Mouse (Mus musculus) neural tube, embryonic 11.5 days (tissue): ENCODE data around the gene Pimreg. TPM values are rescaled to one million over a fixed set of nuclear protein-coding genes. Genes with fewer than 3 reads are reported as not detected.

Experiments
- ATAC-seq: fragments of 200-750 bp; cut with Nextera tagmentation; 2 replicates; pipeline ENCODE4 v1.8.0; 2017; ENCODE audit warnings: moderate number of reproducible peaks, mild to moderate bottlenecking, moderate TSS enrichment, moderate library complexity; ENCODE audit not compliant: insufficient read depth, low FRiP score, low TSS enrichment
- DNase-seq: peaks from one replicate; pipeline ENCODE4 v3.0.0-alpha.2; 2015; ENCODE audit warnings: low spot score
- H3K27ac ChIP-seq: fragments of 300-500 bp; sonication (generic); 2 replicates; pipeline ENCODE4 v1.5.1; 2014; ENCODE audit warnings: low read depth, mild to moderate bottlenecking, low read length
- H3K27me3 ChIP-seq: fragments of 300-500 bp; sonication (generic); 2 replicates; pipeline ENCODE4 v1.6.1; 2014; ENCODE audit warnings: mild to moderate bottlenecking, low read length, mixed read lengths; ENCODE audit not compliant: control insufficient read depth, insufficient read depth
- H3K36me3 ChIP-seq: fragments of 300-500 bp; sonication (generic); 2 replicates; pipeline ENCODE4 v1.6.1; 2014; ENCODE audit warnings: mild to moderate bottlenecking, low read length, moderate library complexity, mixed read lengths; ENCODE audit not compliant: control insufficient read depth, insufficient read depth
- H3K4me1 ChIP-seq: fragments of 300-500 bp; sonication (generic); 2 replicates; pipeline ENCODE4 v1.6.1; 2014; ENCODE audit warnings: low read length, mixed read lengths; ENCODE audit not compliant: control insufficient read depth, insufficient read depth
- H3K4me2 ChIP-seq: fragments of 300-500 bp; sonication (generic); 2 replicates; pipeline ENCODE4 v1.6.1; 2014; ENCODE audit warnings: low read depth, mild to moderate bottlenecking, moderate library complexity
- H3K4me3 ChIP-seq: fragments of 300-500 bp; sonication (generic); 2 replicates; pipeline ENCODE4 v1.5.1; 2014; ENCODE audit warnings: low read depth, low read length
- H3K9ac ChIP-seq: fragments of 300-500 bp; sonication (generic); 2 replicates; pipeline ENCODE4 v1.6.1; 2014; ENCODE audit warnings: mild to moderate bottlenecking, low read length
- H3K9me3 ChIP-seq: fragments of 300-500 bp; sonication (generic); 2 replicates; pipeline ENCODE4 v1.6.1; 2016; ENCODE audit warnings: low read length; ENCODE audit not compliant: control insufficient read depth
- WGBS: fragments of 180-500 bp; shearing (Covaris S2); extraction: QIAGEN DNeasy Blood & Tissue Kit; methylation state at CpG from one replicate; pipeline ENCODE4 v1.1.7; 2014; 5-methylcytosine and 5-hydroxymethylcytosine counted together
- polyA plus RNA-seq: library from polyadenylated mRNA; unstranded; fragments of >200 nt; fragmentation: Nextera tagmentation; extraction: Ambion mirVana; gene quantifications from 2 replicates; pipeline ENCODE4 v1.2.1, GENCODE M21; 2014

Pimreg gene
- polyA plus RNA-seq, 1 experiment from 2014 or later = 158 TPM

DNA sequence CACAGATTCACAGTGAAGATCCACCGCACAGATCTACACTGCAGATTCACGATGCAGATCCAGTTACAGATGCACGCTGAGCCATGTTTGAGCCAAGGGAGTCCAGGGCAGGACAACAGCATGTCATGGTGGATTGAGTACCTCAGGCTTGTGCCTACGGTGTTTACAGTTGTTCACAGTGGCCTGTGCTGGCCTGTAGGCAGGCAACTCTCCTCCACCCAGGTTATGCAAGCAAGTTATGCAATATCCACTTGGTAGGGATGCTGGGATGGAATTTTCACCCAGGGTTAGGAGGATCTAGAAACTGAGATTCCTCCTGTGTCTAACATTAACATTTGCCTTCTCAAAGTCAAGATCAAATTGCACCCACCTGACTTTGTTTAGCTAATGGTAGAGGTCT lies 40.8 kb downstream of the Pimreg start:
- WGBS = 95% methylated on average over 4 of the region's 4 CpGs
- Histone ChIP-seq H3K9me3 (no peaks in the 10 kb centered on the region), H3K4me3 (no peak overlapping the region), H3K9ac (no peak overlapping the region), H3K36me3 (no peaks in the 10 kb centered on the region), H3K27ac (no peak overlapping the region), H3K27me3 (no peaks in the 10 kb centered on the region), H3K4me1 (0 out of 2 replicates have a peak, but pooled peaks cover 3% of the 10 kb centered on the region), H3K4me2 (no peak overlapping the region)
- DNase-seq (no peak), ATAC-seq (no peak)

DNA sequence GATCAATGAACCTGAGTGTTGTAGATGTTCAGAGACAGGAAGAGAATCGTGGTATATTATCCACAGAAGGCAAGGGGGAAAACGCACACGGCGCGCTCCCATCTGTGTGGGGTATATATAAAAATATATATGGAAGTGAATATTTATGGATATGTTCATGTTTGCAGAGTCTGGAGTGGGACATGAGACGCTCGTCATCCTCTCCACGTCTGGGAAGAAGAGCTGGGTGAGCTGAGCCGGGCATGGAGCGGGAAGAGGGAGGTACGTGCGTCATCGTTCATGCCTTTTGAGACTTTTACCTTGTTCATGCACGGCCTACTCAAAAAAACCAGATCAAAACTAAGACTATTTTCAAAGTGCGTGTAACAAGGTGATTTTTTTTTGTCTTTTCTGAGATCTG lies 42.5 kb downstream of the Pimreg start:
- no peaks in the 10 kb centered on the region for H3K9me3 ChIP-seq
- ATAC-seq (no peak), DNase-seq (no peak)
- 0 out of 2 replicates have a peak, but pooled peaks cover 3% of the 10 kb centered on the region for H3K4me1 ChIP-seq
- no peak overlapping the region for H3K9ac ChIP-seq
- no peak overlapping the region for H3K27ac ChIP-seq
- no peaks in the 10 kb centered on the region for H3K36me3 ChIP-seq
- no peak overlapping the region for H3K4me3 ChIP-seq
- H3K27me3 ChIP-seq = no peaks in the 10 kb centered on the region
- WGBS = 94% methylated on average over 15 of the region's 15 CpGs
- H3K4me2 ChIP-seq = no peak overlapping the region

DNA sequence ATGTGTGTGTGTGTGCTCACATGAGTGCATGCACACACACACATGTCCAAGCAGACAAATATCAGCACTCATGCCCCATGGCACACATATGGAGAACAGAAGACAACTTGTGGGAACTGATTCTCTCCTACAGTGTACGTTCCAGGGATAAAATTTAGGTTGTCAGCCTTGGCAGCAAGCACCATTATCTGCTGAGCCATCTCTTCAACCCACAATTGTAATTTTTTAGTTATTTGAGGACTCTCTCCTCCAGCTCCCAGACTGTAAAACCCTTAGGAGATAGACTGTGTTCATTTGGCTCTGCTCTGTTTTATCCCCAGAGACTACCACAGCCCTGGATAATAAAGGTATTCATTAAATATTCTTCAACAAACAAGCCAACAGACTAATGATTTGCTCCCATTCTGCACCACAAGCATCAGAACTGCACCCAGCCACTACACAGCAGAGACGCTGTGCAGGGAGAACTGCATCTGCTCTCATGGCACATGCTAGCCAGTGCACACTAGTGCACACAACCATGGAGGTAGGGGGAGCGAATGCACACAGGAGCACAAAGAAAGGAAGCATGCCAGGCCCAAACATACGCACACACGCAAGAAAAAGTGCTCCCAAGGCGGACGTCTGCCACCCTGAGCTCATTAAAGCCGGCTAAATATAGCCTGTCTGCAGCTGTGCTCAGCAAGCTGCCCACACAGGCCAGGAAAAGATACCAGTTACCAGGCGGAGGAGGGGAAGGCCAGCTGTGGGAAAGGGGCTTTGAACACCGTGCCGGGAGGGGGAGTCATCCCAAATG lies 44.6 kb downstream of the Pimreg start:
- 0 out of 2 replicates have a peak, but pooled peaks cover 3% of the 10 kb centered on the region for H3K4me1 ChIP-seq
- 0 out of 2 replicates have a peak overlapping the region, but pooled peaks have one; percentile 24 for H3K9ac ChIP-seq
- H3K4me3 ChIP-seq = no peak overlapping the region
- WGBS = 52% methylated on average over 11 of the region's 11 CpGs
- 0 out of 2 replicates have a peak overlapping the region, but pooled peaks have one; percentile 46 for H3K27ac ChIP-seq
- ATAC-seq (no peak), DNase-seq (peak; percentile 29)
- no peak overlapping the region for H3K4me2 ChIP-seq
- no peaks in the 10 kb centered on the region for H3K27me3 ChIP-seq
- H3K9me3 ChIP-seq = no peaks in the 10 kb centered on the region
- no peaks in the 10 kb centered on the region for H3K36me3 ChIP-seq

DNA sequence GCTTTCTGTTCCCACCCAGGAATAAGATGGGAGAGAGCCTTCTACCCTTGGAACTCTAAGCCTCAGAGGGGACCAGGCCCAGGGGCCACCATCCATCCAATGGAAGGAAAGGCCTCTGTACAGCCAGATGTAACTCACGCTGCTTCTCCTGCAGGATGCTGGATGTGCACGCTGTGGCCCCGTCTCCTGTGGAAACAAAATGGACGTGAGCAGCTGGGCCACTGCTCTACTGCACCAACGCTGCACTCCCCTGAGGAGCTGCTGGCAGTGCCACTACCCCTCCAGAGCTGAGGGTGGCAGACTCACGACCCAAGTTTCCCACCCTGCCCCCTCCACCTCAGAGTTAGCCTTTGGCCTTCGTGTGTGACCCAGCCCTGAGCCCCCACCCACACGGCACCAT lies 50.6 kb downstream of the Pimreg start:
- no peaks in the 10 kb centered on the region for H3K4me1 ChIP-seq
- H3K27me3 ChIP-seq = no peaks in the 10 kb centered on the region
- WGBS = 77% methylated on average over 8 of the region's 8 CpGs
- H3K4me2 ChIP-seq = no peak overlapping the region
- ATAC-seq (no peak), DNase-seq (no peak)
- no peak overlapping the region for H3K27ac ChIP-seq
- no peak overlapping the region; the same call in 1 of the 2 replicates for H3K9ac ChIP-seq
- no peaks in the 10 kb centered on the region for H3K36me3 ChIP-seq
- H3K4me3 ChIP-seq = no peak overlapping the region
- H3K9me3 ChIP-seq = no peaks in the 10 kb centered on the region

DNA sequence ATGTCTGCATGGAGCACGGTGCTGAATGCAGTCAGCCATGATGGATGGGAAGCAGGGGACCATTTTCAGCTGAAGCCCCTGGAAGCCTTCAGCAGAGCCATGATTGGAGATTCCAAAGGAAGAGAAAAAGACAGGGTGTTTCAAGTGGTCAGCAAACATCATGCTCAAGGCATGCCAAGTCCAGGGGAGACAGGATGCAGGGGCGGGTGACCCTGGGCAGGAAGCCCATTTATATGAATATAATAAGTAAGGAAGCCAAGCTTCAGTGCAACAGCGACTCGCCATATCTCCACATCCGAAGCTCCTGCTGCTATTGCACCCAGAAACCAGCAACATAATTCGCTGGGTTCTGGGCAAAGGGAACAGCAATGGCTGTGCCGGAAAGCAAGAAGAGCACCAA lies 52.6 kb downstream of the Pimreg start:
- no peak overlapping the region for H3K9ac ChIP-seq
- ATAC-seq = no peak
- no peak overlapping the region for H3K27ac ChIP-seq
- 84% methylated on average over 7 of the region's 7 CpGs for WGBS
- no peak for DNase-seq
- H3K9me3 ChIP-seq = no peaks in the 10 kb centered on the region
- H3K4me2 ChIP-seq = no peak overlapping the region
- H3K27me3 ChIP-seq = no peaks in the 10 kb centered on the region
- H3K4me3 ChIP-seq = no peak overlapping the region
- no peaks in the 10 kb centered on the region for H3K36me3 ChIP-seq
- no peaks in the 10 kb centered on the region for H3K4me1 ChIP-seq

DNA sequence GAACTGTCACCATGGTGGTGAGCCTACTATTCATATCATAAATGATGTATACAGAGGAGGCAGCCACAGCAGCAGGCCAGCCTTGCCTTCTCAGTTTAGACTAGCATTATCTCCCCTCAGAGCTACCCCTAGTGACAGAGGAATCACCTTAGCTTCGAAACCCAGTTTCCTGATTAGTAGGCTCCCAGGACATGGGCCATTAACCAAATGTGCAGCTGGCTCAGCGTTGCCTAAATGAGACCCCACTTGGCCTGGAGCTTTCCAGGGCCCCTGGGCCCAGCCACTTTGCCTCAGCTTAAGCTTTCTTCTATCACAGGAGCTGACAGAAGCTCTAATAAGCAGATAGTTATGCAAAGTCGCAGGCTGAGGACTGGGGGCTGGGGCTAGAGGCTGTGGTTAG lies 54.2 kb downstream of the Pimreg start:
- no peak overlapping the region for H3K27ac ChIP-seq
- WGBS = 35% methylated on average over 3 of the region's 3 CpGs

More for the DNA sequence above, 54.2 kb downstream of the Pimreg start:
- Histone ChIP-seq H3K36me3 (no peaks in the 10 kb centered on the region), H3K9me3 (no peaks in the 10 kb centered on the region), H3K4me3 (no peak overlapping the region), H3K4me1 (no peaks in the 10 kb centered on the region), H3K27me3 (no peaks in the 10 kb centered on the region), H3K4me2 (no peak overlapping the region), H3K9ac (no peak overlapping the region)
- no peak for DNase-seq
- no peak for ATAC-seq

Other genes with a start within 250 kb of the Pimreg start
- gene Aipl1, start 4.5 kb upstream of the Pimreg start, polyA plus RNA-seq = 0.09 and 0.23 TPM in 2 replicates
- gene Pitpnm3, start 93.7 kb downstream of the Pimreg start, polyA plus RNA-seq = 0.23 and 0.31 TPM in 2 replicates
- 0.11 and 0.16 TPM in 2 replicates for gene Gm43951, start 164.8 kb downstream of the Pimreg start, polyA plus RNA-seq
- gene 4933427D14Rik, start 165.4 kb downstream of the Pimreg start, polyA plus RNA-seq = 14.5 and 15.6 TPM in 2 replicates
- 163 and 169 TPM in 2 replicates for gene Txndc17, start 165.5 kb downstream of the Pimreg start, polyA plus RNA-seq
- gene Med31, start 173.6 kb downstream of the Pimreg start, polyA plus RNA-seq = 50.3 and 51.0 TPM in 2 replicates
- gene Slc13a5, start 225.2 kb downstream of the Pimreg start, polyA plus RNA-seq = 0.46 TPM in 1 of 2 replicates, not detected in the other